Mouse (Mus musculus) liver, postnatal 0 days (tissue): ENCODE results near the gene Ifit3b. TPM values are rescaled to one million over a fixed set of nuclear protein-coding genes. Genes with fewer than 3 reads are reported as not detected.
"Not testable (repeated sequence)": the region's sequence is repeated elsewhere in the genome, so short reads cannot be mapped to it uniquely, and the experiment has no call there.

Source experiments
- ATAC-seq: fragments of 200-750 bp; cut with Nextera tagmentation; 2 replicates; pipeline ENCODE4 v1.8.0; 2017; ENCODE audit warnings: mild to moderate bottlenecking, moderate library complexity
- DNase-seq: peaks from one replicate; pipeline ENCODE4 v3.0.0-alpha.2; 2016
- H3K27ac ChIP-seq: fragments of 300-500 bp; sonication (generic); 2 replicates; pipeline ENCODE4 v1.5.1; 2014; ENCODE audit warnings: antibody characterized with exemption, moderate library complexity, mild to moderate bottlenecking, low read depth
- H3K27me3 ChIP-seq: fragments of 300-500 bp; sonication (generic); 2 replicates; pipeline ENCODE4 v1.6.1; 2014; ENCODE audit warnings: low read length, control low read depth, mixed read lengths; ENCODE audit not compliant: insufficient read depth
- H3K36me3 ChIP-seq: fragments of 300-500 bp; sonication (generic); replicated peaks from 2 replicates; pipeline ENCODE4 v1.6.1; 2014; ENCODE audit warnings: mild to moderate bottlenecking, control low read depth, low read length, moderate library complexity, mixed read lengths; ENCODE audit not compliant: insufficient read depth
- H3K4me1 ChIP-seq: fragments of 300-500 bp; sonication (generic); 2 replicates; pipeline ENCODE4 v1.6.1; 2014; ENCODE audit warnings: antibody characterized with exemption, mild to moderate bottlenecking, control low read depth; ENCODE audit not compliant: insufficient read depth
- H3K4me2 ChIP-seq: fragments of 300-500 bp; sonication (generic); 2 replicates; pipeline ENCODE4 v1.6.1; 2014; ENCODE audit warnings: low read depth, mild to moderate bottlenecking, low read length, moderate library complexity, mixed read lengths
- H3K4me3 ChIP-seq: fragments of 300-500 bp; sonication (generic); 2 replicates; pipeline ENCODE4 v1.5.1; 2014; ENCODE audit warnings: low read depth, low read length
- H3K9ac ChIP-seq: fragments of 300-500 bp; sonication (generic); replicated peaks from 2 replicates; pipeline ENCODE4 v1.6.1; 2014; ENCODE audit warnings: mild to moderate bottlenecking, moderate library complexity
- H3K9me3 ChIP-seq: fragments of 300-500 bp; sonication (generic); 2 replicates; pipeline ENCODE4 v1.6.1; 2016; ENCODE audit warnings: mild to moderate bottlenecking, control low read depth, low read length, mixed read lengths
- CTCF ChIP-seq: sonication (generic); IDR thresholded peaks from 2 replicates; pipeline ENCODE4 v1.5.1; 2016; ENCODE audit warnings: antibody characterized with exemption, low read depth
- EP300 ChIP-seq: IDR thresholded peaks from 2 replicates; pipeline ENCODE4 v1.6.1; 2016; ENCODE audit warnings: antibody characterized with exemption, low read depth, mild to moderate bottlenecking
- WGBS: fragments of 180-500 bp; shearing (Covaris S2); extraction: QIAGEN DNeasy Blood & Tissue Kit; methylation state at CpG from one replicate; pipeline ENCODE4 v1.1.7; 2014; ENCODE audit not compliant: insufficient replicate concordance; 5-methylcytosine and 5-hydroxymethylcytosine counted together
- polyA plus RNA-seq: library from polyadenylated mRNA; unstranded; fragments of >200 nt; fragmentation: Nextera tagmentation; extraction: Ambion mirVana; gene quantifications from 2 replicates; pipeline ENCODE4 v1.2.1, GENCODE M21; 2015

The Ifit3b gene
- polyA plus RNA-seq, result 2.2 and 2.7 TPM in 2 replicates

DNA sequence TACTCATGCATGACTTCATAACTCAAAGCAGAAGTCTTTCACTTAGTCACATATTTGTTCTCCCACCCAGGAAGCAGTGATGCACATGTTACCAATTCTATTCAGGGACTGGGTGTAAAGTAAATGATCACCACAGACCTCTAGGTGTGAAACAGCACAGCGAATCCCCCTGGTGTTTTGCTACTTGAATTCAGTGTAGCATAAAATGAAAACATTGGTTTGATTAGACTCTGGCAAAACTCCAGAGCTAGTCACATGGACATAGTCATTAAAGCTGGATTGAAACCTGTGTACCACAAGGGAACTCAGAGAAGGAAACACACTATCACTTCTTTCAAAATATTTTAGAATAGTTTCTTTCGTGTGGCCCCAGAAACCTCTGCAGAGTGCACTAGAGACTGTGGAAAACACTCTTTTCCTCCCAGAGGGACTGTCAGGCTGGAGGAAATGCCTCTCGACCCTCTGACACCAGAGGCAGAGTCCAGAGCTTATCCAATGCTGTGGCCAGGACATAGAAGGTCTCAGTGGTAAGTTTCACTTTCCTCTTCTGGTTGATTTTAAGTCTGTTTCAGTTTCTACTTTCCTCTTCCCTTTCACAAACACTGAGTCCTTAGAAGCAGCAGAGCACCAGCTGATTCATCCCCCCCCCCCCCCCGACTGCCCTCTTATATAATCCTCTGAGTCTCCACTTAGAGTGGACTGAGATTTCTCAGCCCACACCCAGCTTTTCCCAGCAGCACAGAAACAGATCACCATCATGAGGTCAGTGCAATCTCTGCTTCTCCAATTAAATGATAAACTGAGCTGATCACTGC is at the start of gene Ifit3b:
Ifit3b (plus strand) TSS at position 734 of the 815 bp plus-strand sequence.
- H3K4me1 ChIP-seq, H3K9me3 ChIP-seq, H3K36me3 ChIP-seq, H3K27me3 ChIP-seq, H3K9ac ChIP-seq, H3K4me3 ChIP-seq: not testable (repeated sequence)
- Histone ChIP-seq H3K4me2 (peak within 1 kb of the TSS; percentile 42; the same call in 1 of the 2 replicates), H3K27ac (peak within 1 kb of the TSS; percentile 84)
- TF ChIP-seq EP300, result 0 out of 2 replicates have a peak, but pooled peaks have one; percentile 10
- ATAC-seq (peak; percentile 85), DNase-seq (peak; percentile 49)
- 26% methylated on average over 4 of the region's 4 CpGs for WGBS

DNA sequence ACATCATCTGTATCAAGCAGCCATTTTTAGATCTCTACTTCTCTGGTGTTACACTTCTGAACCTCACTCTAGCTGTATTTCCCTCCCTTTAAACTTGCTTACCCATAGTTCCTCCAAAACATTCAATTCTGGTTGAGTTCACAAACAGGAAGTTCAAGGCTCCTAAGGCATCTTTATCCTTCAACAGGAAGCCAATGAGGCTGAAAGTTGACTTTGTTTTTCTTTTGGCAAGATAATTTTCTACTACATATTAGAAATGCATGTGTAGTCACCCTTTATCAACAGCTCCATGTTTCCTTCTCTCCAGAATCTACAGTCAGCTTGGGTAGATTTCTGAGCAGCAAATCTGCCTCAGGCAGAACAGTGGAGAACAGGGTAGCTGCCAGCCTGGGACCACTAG is 45.2 kb upstream of the Ifit3b start:
- peak overlapping the region; percentile 12; the same call in 1 of the 2 replicates for H3K27ac ChIP-seq
- 0 out of 2 replicates have a peak, but pooled peaks have one; percentile 29 for TF ChIP-seq EP300
- TF ChIP-seq CTCF, result no peak
- no peaks in the 10 kb centered on the region for H3K4me1 ChIP-seq
- no peaks in the 10 kb centered on the region for H3K27me3 ChIP-seq
- DNase-seq, result no peak
- H3K36me3 ChIP-seq, result no peaks in the 10 kb centered on the region
- H3K4me2 ChIP-seq, result no peak overlapping the region
- no peak overlapping the region for H3K9ac ChIP-seq
- no peak overlapping the region for H3K4me3 ChIP-seq
- H3K9me3 ChIP-seq, result no peaks in the 10 kb centered on the region
- ATAC-seq, result no peak

DNA sequence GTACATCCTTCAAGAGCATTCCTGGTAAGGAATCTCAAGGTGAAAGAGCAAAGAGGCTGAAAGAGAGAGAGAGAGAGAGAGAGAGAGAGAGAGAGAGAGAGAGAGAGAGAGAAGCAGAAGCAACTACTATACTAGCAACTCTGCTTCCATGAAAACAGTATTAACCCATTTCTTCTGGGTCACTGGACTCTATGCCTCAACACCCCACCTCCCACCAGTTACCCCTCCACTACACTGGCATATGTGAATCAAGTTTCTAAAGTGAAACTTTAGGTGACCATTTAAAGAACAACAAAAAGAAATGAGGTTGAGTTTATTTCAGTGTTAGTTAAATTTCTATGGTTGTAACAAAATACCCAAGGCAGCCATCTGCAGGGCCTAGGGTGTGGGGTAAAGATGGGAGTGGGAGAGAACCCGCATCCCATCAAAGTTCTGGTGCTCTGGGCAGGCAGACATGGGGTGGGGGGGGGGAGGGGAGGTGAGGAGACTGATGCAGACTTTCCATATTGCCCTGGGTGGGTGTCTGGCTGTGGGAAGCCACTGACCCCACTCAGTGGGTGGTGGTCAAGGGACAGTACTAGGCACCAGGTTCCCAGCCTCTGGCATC is 41.5 kb upstream of the Ifit3b start:
- Histone ChIP-seq H3K27me3 (no peaks in the 10 kb centered on the region), H3K4me3 (no peak overlapping the region), H3K27ac (no peak overlapping the region), H3K4me2 (no peak overlapping the region), H3K9me3 (no peaks in the 10 kb centered on the region), H3K4me1 (no peaks in the 10 kb centered on the region), H3K9ac (no peak overlapping the region), H3K36me3 (no peaks in the 10 kb centered on the region)
- DNase-seq (no peak), ATAC-seq (no peak)
- TF ChIP-seq EP300, result no peak
- no peak for TF ChIP-seq CTCF
- 79% methylated on average over 1 of the region's 1 CpGs for WGBS

DNA sequence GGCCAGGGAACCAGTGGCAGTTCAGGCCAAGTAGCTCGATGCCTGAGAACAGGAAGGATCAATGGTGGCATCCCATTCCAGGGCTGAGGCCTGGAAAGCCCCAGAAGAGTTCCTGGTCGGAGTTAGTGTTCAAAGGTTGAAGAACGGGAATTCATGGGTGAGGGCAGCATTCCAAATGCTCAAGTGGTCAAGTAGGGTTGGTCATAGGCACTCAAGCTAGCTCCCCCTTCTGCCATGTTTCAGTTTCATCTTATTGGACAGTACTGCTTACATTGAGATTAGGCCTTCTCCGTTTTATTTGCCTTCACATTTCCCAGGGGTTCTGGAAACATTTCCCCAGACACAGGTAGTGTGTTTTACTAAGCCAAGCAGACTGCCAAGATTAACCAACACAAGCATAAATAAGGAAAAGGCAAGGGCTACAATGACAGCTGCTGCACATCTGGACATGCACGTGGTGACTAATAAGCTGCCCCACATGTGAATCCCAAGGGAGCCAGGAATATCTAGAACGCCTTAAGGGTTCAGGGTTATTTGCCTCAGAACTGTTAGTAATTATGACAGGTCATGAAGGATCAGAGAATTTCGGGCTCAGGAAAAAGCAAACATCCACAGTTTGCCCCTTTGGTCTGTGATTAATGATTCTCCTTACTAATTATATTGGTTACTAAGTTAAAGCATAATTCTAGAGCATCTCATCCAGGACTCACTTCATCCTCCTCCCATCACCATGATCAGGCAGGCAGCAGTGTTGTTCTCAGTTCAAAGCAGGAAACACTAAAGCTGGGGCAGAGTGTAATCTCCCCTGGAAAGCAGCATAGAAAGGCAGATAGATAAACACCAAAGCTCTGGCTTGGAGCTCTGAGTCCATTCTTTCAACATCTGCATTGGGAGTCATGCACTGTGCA is 38.5 kb upstream of the Ifit3b start:
- Histone ChIP-seq H3K4me3 (no peak overlapping the region), H3K4me1 (no peaks in the 10 kb centered on the region), H3K36me3 (0 out of 2 replicates have a peak, but pooled peaks cover 4% of the 10 kb centered on the region), H3K4me2 (no peak overlapping the region), H3K27me3 (no peaks in the 10 kb centered on the region), H3K9ac (no peak overlapping the region), H3K9me3 (no peaks in the 10 kb centered on the region), H3K27ac (0 out of 2 replicates have a peak overlapping the region, but pooled peaks have one; percentile 31)
- 67% methylated on average over 7 of the region's 7 CpGs for WGBS
- ATAC-seq, result no peak
- TF ChIP-seq CTCF (no peak), EP300 (no peak)
- no peak for DNase-seq

DNA sequence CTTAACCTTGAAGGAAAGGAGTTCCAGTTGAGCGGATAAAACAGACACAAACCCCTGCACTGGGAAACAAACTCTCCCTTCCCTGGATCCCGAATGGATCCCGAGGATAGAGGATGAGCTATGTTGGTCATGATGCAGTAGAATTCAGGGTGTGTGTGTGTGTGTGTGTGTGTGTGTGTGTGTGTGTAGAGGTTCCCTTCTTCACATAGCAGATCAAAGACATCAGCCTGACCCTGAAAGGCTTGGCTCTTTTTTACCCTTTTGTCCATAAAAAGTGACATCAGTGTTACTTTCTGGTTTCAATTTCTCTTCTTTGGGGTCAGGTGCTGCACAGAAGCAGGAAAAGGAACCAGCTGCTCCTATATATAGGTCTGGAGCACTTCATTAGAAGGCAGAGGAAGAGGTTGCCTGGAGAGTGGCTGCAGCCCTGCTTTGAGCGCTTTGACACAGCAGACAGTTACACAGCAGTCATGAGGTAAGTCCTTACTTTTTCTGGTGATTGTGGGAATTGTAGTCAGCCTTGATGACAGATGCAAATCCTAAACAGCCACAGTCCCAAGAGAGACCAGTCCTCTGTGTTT is 37.8 kb upstream of the Ifit3b start:
- no peak for DNase-seq
- H3K4me3 ChIP-seq, result no peak overlapping the region
- WGBS, result 61% methylated on average over 4 of the region's 4 CpGs

More for the DNA sequence above, 37.8 kb upstream of the Ifit3b start:
- Histone ChIP-seq H3K4me1 (no peaks in the 10 kb centered on the region), H3K27ac (0 out of 2 replicates have a peak overlapping the region, but pooled peaks have one; percentile 31), H3K27me3 (no peaks in the 10 kb centered on the region), H3K36me3 (0 out of 2 replicates have a peak, but pooled peaks cover 4% of the 10 kb centered on the region), H3K9me3 (no peaks in the 10 kb centered on the region), H3K9ac (no peak overlapping the region), H3K4me2 (peak overlapping the region; percentile 13; the same call in 1 of the 2 replicates)
- no peak for TF ChIP-seq CTCF
- TF ChIP-seq EP300, result no peak
- ATAC-seq, result peak; percentile 40; the same call in 1 of the 2 replicates
